Mouse (Mus musculus) ovary, adult 10 weeks (tissue): ENCODE data around the gene Foxl2. TPM values are rescaled to one million over a fixed set of nuclear protein-coding genes. Genes with fewer than 3 reads are reported as not detected.

ENCODE experiments used
- polyA plus RNA-seq: library from polyadenylated mRNA; stranded (reverse); fragments of 350-450 nt; fragmentation: Illumina TruSeq; extraction: RNeasy Lipid Tissue Mini Kit (QIAGEN cat#74804); gene quantifications from one replicate; pipeline ENCODE4 v1.2.3, GENCODE M21; 2014

The Foxl2 gene
- polyA plus RNA-seq, result 94.5 TPM

GRCm38 (mm10) chr9:98955103-98955715 lies at the start of gene Foxl2:
Foxl2 (plus strand) TSS chr9:98955288.

GRCm38 (mm10) chr9:98985800-98986475 lies 30.9 kb downstream of the Foxl2 start, which contains the start of gene Faim:
Faim (plus strand) TSS chr9:98986373.

Other genes with a start within 250 kb of the Foxl2 start
- not detected for gene Prr23a1, start 112.8 kb upstream of the Foxl2 start, polyA plus RNA-seq
- not detected for gene Prr23a2, start 98.8 kb upstream of the Foxl2 start, polyA plus RNA-seq
- gene Prr23a3, start 90.5 kb upstream of the Foxl2 start, polyA plus RNA-seq, result 0.26 TPM
- gene 7420426K07Rik, start 52.2 kb upstream of the Foxl2 start, polyA plus RNA-seq, result 3.1 TPM
- gene Faim, start 31.1 kb downstream of the Foxl2 start, polyA plus RNA-seq, result 28.1 TPM
- not detected for gene Gm1123, start 80.4 kb downstream of the Foxl2 start, polyA plus RNA-seq
- 10.0 TPM for gene Pik3cb, start 185.3 kb downstream of the Foxl2 start, polyA plus RNA-seq